Mouse (Mus musculus): ENCODE data around the gene H2afy2. TPM values are rescaled to one million over a fixed set of nuclear protein-coding genes. Genes with fewer than 3 reads are reported as not detected.
A peak's percentile ranks its signal among the peaks of the same experiment; 100 is the strongest.

The H2afy2 gene
- polyA plus RNA-seq, 1 experiment from 2014 or later = 142 TPM

DNA sequence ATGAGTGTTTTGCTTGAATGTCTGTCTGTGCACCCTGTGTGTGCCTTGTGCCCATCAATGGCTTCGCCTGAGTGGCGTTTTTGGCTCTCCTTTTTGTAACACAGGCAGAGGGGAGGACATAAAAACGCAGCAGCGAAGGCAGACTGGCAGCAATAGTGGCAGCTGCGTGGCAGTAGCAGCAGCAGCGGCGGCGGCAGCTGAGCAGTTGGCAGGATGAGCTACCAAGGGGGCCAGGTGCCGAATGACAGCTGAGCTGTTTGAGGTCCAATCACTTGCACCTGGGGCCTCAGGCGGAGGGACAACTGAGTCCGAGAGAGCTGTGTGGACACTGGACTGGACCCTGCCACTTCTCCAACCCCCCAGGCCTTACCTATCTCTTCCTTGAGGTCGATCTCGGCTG, 36.6 kb downstream of the H2afy2 start:
- Histone ChIP-seq H3K4me2 (no peak overlapping the region), H3K4me1 (ENCODE audit: insufficient read depth) (no peaks in the 10 kb centered on the region), H3K36me3 (ENCODE audit: insufficient read depth) (peaks cover 96% of the 10 kb centered on the region), H3K4me3 (ENCODE audit: low read depth, low read length) (no peak overlapping the region), H3K27ac (ENCODE audit: low read depth) (no peak overlapping the region), H3K27me3 (ENCODE audit: insufficient read depth, low read length) (no peaks in the 10 kb centered on the region), H3K9ac (no peak overlapping the region), H3K9me3 (ENCODE audit: low read depth, low read length) (peaks cover 6% of the 10 kb centered on the region; the same call in 1 of the 2 replicates)
- DNase-seq = no peak
- TF ChIP-seq CTCF (IDR thresholded peaks at IDR 0.05; ENCODE audit: low read depth) = no peak
- 92% methylated on average over 13 of the region's 13 CpGs for WGBS
- no peak for ATAC-seq (ENCODE audit: insufficient read depth)

DNA sequence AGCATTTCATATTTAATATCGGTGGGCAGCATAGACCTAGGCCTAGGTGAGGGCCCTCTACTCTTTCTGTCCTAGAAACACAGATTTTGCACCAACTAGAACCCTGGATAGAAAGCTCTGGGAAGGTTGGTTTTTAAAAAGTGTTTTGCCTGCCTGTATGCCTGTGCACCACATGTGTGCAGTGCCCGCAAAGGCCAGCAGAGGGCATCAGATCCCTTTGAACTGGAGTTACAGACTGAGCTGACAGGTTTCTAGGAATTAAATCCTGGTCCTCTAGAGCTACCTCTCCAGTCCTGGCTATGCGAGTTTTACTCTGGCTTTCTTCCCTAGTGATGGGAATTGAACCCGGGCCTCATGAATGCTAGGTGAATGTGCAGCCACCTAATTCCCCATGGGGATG, 38.8 kb downstream of the H2afy2 start:
- DNase-seq (peak; percentile 68), ATAC-seq (ENCODE audit: insufficient read depth) (no peak)
- 83% methylated on average over 4 of the region's 4 CpGs for WGBS
- peak; percentile 60 for TF ChIP-seq CTCF (IDR thresholded peaks at IDR 0.05; ENCODE audit: low read depth)
- Histone ChIP-seq H3K27me3 (ENCODE audit: insufficient read depth, low read length) (no peaks in the 10 kb centered on the region), H3K4me2 (no peak overlapping the region), H3K4me3 (ENCODE audit: low read depth, low read length) (no peak overlapping the region), H3K36me3 (ENCODE audit: insufficient read depth) (peaks cover 97% of the 10 kb centered on the region), H3K4me1 (ENCODE audit: insufficient read depth) (no peaks in the 10 kb centered on the region), H3K9me3 (ENCODE audit: low read depth, low read length) (peaks cover 6% of the 10 kb centered on the region; the same call in 1 of the 2 replicates), H3K27ac (ENCODE audit: low read depth) (no peak overlapping the region), H3K9ac (no peak overlapping the region)

DNA sequence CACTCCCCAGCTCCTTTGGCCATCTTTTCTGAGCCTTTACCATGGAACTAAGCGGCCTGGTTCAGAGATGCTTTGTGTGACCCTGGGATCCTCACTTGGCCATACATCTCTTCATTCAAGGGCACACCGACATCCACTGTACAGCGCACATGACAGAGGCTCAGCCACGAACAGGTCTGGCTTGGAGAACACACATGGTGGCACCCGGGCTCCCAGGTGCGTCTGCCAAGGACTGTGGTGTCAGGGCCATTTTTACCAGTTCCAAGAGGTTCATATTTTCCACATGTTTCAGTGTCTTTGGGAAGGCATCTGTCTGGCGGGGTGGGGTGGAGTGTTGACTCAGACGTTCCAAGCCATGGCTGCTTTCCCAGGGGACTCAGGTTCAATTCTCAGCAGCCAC, 41.6 kb downstream of the H2afy2 start:
- Histone ChIP-seq H3K9me3 (ENCODE audit: low read depth, low read length) (peaks cover 6% of the 10 kb centered on the region; the same call in 1 of the 2 replicates), H3K36me3 (ENCODE audit: insufficient read depth) (peaks cover 96% of the 10 kb centered on the region), H3K27me3 (ENCODE audit: insufficient read depth, low read length) (no peaks in the 10 kb centered on the region), H3K27ac (ENCODE audit: low read depth) (no peak overlapping the region), H3K9ac (no peak overlapping the region), H3K4me1 (ENCODE audit: insufficient read depth) (no peaks in the 10 kb centered on the region), H3K4me2 (no peak overlapping the region), H3K4me3 (ENCODE audit: low read depth, low read length) (no peak overlapping the region)
- ATAC-seq (ENCODE audit: insufficient read depth) = no peak
- no peak for TF ChIP-seq CTCF (IDR thresholded peaks at IDR 0.05; ENCODE audit: low read depth)
- 90% methylated on average over 8 of the region's 8 CpGs for WGBS
- no peak for DNase-seq

DNA sequence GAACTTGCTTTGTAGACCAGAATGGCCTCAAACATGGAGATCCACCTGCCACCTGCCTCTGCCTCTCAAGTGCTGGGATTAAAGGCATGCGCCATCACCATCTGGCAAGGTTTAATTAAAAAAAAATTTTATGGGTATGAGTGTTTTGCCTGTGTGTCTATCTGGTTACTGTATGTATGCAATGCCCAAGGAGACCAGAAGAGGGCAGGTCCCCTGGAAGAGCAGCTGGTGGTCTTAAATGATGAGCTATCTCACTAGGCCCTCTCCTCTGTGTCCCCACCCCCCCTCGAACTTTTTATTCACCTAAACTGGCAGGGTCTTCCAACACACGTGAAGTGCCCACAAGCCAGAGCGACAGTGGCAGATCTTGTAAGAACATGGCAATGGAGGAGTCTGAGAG, 42.1 kb downstream of the H2afy2 start:
- WGBS = 85% methylated on average over 4 of the region's 4 CpGs
- Histone ChIP-seq H3K36me3 (ENCODE audit: insufficient read depth) (peaks cover 92% of the 10 kb centered on the region), H3K4me1 (ENCODE audit: insufficient read depth) (no peaks in the 10 kb centered on the region), H3K27ac (ENCODE audit: low read depth) (no peak overlapping the region), H3K4me2 (no peak overlapping the region), H3K9ac (no peak overlapping the region), H3K9me3 (ENCODE audit: low read depth, low read length) (peaks cover 6% of the 10 kb centered on the region; the same call in 1 of the 2 replicates), H3K27me3 (ENCODE audit: insufficient read depth, low read length) (no peaks in the 10 kb centered on the region), H3K4me3 (ENCODE audit: low read depth, low read length) (no peak overlapping the region)
- peak; percentile 49 for TF ChIP-seq CTCF (IDR thresholded peaks at IDR 0.05; ENCODE audit: low read depth)
- DNase-seq = peak; percentile 25
- no peak for ATAC-seq (ENCODE audit: insufficient read depth)

DNA sequence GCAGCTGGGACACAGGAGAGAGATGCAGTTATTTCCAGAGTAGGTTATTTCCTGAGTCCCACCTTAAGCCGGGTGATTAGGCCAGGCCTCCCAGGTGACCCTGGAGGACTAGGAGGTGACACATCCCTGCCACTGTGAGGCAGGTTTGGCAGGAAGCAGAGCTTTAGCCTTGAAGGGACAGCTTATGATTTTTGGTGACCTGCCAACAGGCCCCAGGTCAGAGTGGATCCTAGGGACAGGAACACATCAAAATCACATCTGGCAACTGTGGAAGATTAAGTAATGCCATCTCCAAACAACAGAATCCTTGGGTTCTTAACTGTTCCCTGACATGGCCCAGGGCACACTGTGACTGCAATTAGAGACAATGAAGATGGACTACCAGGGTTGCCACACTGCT, 42.6 kb downstream of the H2afy2 start:
- H3K9me3 ChIP-seq (ENCODE audit: low read depth, low read length) = peaks cover 6% of the 10 kb centered on the region; the same call in 1 of the 2 replicates
- no peaks in the 10 kb centered on the region for H3K4me1 ChIP-seq (ENCODE audit: insufficient read depth)
- H3K9ac ChIP-seq = no peak overlapping the region
- TF ChIP-seq CTCF (IDR thresholded peaks at IDR 0.05; ENCODE audit: low read depth) = no peak
- H3K4me2 ChIP-seq = no peak overlapping the region
- H3K27me3 ChIP-seq (ENCODE audit: insufficient read depth, low read length) = no peaks in the 10 kb centered on the region
- no peak overlapping the region for H3K4me3 ChIP-seq (ENCODE audit: low read depth, low read length)
- no peak for DNase-seq
- ATAC-seq (ENCODE audit: insufficient read depth) = no peak
- WGBS = 74% methylated on average over 1 of the region's 1 CpGs
- H3K36me3 ChIP-seq (ENCODE audit: insufficient read depth) = peaks cover 89% of the 10 kb centered on the region
- no peak overlapping the region for H3K27ac ChIP-seq (ENCODE audit: low read depth)

DNA sequence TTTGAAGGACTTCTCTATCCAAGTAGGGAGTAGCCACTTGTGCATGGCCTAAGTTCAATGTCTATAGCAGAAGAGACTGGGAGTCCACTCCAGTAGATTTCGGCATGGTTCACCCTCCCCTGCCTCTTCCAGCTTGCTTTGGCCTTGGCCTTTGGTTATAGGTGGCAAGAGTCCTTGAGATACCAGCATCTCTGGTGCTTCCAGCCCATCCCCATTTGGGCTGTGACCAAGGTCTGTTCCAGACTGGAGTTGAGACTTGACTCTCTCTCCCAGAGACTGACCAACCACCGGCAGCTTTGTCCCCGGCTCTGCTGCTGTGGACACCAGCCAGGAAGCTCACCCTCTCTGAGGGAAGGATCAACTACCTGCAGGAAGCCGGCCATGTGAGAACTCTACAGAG, 45.8 kb downstream of the H2afy2 start:
- no peak for ATAC-seq (ENCODE audit: insufficient read depth)
- Histone ChIP-seq H3K36me3 (ENCODE audit: insufficient read depth) (peaks cover 58% of the 10 kb centered on the region), H3K4me2 (no peak overlapping the region), H3K9me3 (ENCODE audit: low read depth, low read length) (no peaks in the 10 kb centered on the region), H3K4me3 (ENCODE audit: low read depth, low read length) (no peak overlapping the region), H3K9ac (no peak overlapping the region), H3K4me1 (ENCODE audit: insufficient read depth) (no peaks in the 10 kb centered on the region), H3K27ac (ENCODE audit: low read depth) (no peak overlapping the region), H3K27me3 (ENCODE audit: insufficient read depth, low read length) (no peaks in the 10 kb centered on the region)
- WGBS = 92% methylated on average over 4 of the region's 4 CpGs
- DNase-seq = no peak
- TF ChIP-seq CTCF (IDR thresholded peaks at IDR 0.05; ENCODE audit: low read depth) = no peak

DNA sequence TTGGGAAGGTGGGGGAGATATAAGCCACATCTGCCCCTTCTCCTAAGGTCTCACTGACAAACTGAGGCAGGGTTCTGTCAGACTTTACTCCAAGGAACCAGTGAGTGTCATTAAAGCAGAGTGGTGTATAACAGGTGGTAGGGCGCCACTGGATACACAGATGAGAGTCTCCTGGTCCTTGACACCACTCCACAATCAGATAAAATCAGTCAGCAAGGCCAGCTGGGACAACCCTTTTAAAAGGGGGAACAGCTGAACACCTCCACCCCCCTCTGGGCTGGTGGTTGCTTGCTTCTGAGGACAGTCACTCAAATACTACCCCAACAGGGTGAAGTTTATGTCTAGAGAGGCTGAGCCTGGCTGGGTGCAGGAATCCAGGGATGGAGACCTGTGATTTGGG, 46.4 kb downstream of the H2afy2 start:
- no peaks in the 10 kb centered on the region for H3K4me1 ChIP-seq (ENCODE audit: insufficient read depth)
- ATAC-seq (ENCODE audit: insufficient read depth) (no peak), DNase-seq (no peak)
- no peak overlapping the region for H3K27ac ChIP-seq (ENCODE audit: low read depth)
- no peaks in the 10 kb centered on the region for H3K9me3 ChIP-seq (ENCODE audit: low read depth, low read length)
- H3K4me2 ChIP-seq = no peak overlapping the region
- no peak overlapping the region for H3K9ac ChIP-seq
- no peak overlapping the region for H3K4me3 ChIP-seq (ENCODE audit: low read depth, low read length)
- no peak for TF ChIP-seq CTCF (IDR thresholded peaks at IDR 0.05; ENCODE audit: low read depth)
- H3K36me3 ChIP-seq (ENCODE audit: insufficient read depth) = peaks cover 52% of the 10 kb centered on the region
- WGBS = 79% methylated on average over 1 of the region's 1 CpGs
- H3K27me3 ChIP-seq (ENCODE audit: insufficient read depth, low read length) = no peaks in the 10 kb centered on the region

DNA sequence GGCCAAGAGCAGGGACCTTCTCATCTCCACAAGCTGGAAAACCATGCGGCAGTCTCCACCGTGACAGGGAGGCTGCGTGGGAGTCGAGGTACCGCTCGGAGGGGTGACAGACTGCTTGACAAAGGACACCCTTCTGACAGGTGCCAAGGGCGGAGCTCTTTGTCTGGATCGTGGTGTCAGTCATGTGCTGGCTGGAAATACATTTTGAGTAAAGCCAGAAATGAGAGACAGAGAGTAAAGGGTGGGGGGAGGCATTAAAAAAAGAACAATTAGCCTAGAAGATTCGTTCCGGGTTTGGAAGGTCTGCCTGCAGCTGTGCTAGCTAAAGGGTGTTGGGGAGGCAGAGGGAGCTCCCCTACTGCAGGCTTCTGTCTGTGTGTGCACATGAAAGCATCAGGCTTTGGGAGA, 47.3 kb downstream of the H2afy2 start:
- ATAC-seq (ENCODE audit: insufficient read depth) (no peak), DNase-seq (no peak)
- H3K4me2 ChIP-seq = no peak overlapping the region
- WGBS = 59% methylated on average over 10 of the region's 10 CpGs
- peaks cover 45% of the 10 kb centered on the region for H3K36me3 ChIP-seq (ENCODE audit: insufficient read depth)
- no peak overlapping the region for H3K27ac ChIP-seq (ENCODE audit: low read depth)
- H3K9me3 ChIP-seq (ENCODE audit: low read depth, low read length) = no peaks in the 10 kb centered on the region
- H3K27me3 ChIP-seq (ENCODE audit: insufficient read depth, low read length) = no peaks in the 10 kb centered on the region
- H3K4me1 ChIP-seq (ENCODE audit: insufficient read depth) = no peaks in the 10 kb centered on the region
- no peak overlapping the region; the same call in 1 of the 2 replicates for H3K9ac ChIP-seq
- H3K4me3 ChIP-seq (ENCODE audit: low read depth, low read length) = no peak overlapping the region
- TF ChIP-seq CTCF (IDR thresholded peaks at IDR 0.05; ENCODE audit: low read depth) = no peak

Measured in lung, embryonic 14.5 days (tissue).